Mouse (Mus musculus) embryonic facial prominence, embryonic 14.5 days (tissue): Measurements from ENCODE around the gene Skida1. TPM values are rescaled to one million over a fixed set of nuclear protein-coding genes. Genes with fewer than 3 reads are reported as not detected.

ENCODE experiments used
- ATAC-seq: fragments of 200-750 bp; cut with Nextera tagmentation; 2 replicates; pipeline ENCODE4 v1.8.0; 2017; ENCODE audit warnings: low read depth, moderate number of reproducible peaks, moderate TSS enrichment
- DNase-seq: peaks from one replicate; pipeline ENCODE4 v3.0.0-alpha.2; 2015; ENCODE audit warnings: low spot score
- H3K27ac ChIP-seq: fragments of 300-500 bp; sonication (generic); replicated peaks from 2 replicates; pipeline ENCODE4 v1.5.1; 2014; ENCODE audit warnings: low read depth, mild to moderate bottlenecking, low read length, moderate library complexity
- H3K27me3 ChIP-seq: fragments of 300-500 bp; sonication (generic); replicated peaks from 2 replicates; pipeline ENCODE4 v1.6.1; 2014; ENCODE audit warnings: low read length; ENCODE audit not compliant: control insufficient read depth, insufficient read depth
- H3K36me3 ChIP-seq: fragments of 300-500 bp; sonication (generic); 2 replicates; pipeline ENCODE4 v1.6.1; 2014; ENCODE audit warnings: low read length, mixed read lengths; ENCODE audit not compliant: control insufficient read depth, insufficient read depth
- H3K4me1 ChIP-seq: fragments of 300-500 bp; sonication (generic); 2 replicates; pipeline ENCODE4 v1.6.1; 2014; ENCODE audit warnings: antibody characterized with exemption, low read length; ENCODE audit not compliant: control insufficient read depth, insufficient read depth
- H3K4me2 ChIP-seq: fragments of 300-500 bp; sonication (generic); 2 replicates; pipeline ENCODE4 v1.6.1; 2014; ENCODE audit warnings: low read depth, mild to moderate bottlenecking, low read length, moderate library complexity, mixed read lengths
- H3K4me3 ChIP-seq: fragments of 300-500 bp; sonication (generic); 2 replicates; pipeline ENCODE4 v1.5.1; 2014; ENCODE audit warnings: low read depth, mild to moderate bottlenecking, low read length
- H3K9ac ChIP-seq: fragments of 300-500 bp; sonication (generic); 2 replicates; pipeline ENCODE4 v1.6.1; 2014; ENCODE audit warnings: low read depth, mild to moderate bottlenecking, low read length, moderate library complexity, mixed read lengths
- H3K9me3 ChIP-seq: fragments of 300-500 bp; sonication (generic); 2 replicates; pipeline ENCODE4 v1.6.1; 2016; ENCODE audit warnings: low read length; ENCODE audit not compliant: control insufficient read depth
- WGBS: fragments of 180-500 bp; shearing (Covaris S2); extraction: QIAGEN DNeasy Blood & Tissue Kit; methylation state at CpG from one replicate; pipeline ENCODE4 v1.1.7; 2014; 5-methylcytosine and 5-hydroxymethylcytosine counted together
- polyA plus RNA-seq: library from polyadenylated mRNA; unstranded; fragments of >200 nt; fragmentation: Nextera tagmentation; extraction: Ambion mirVana; gene quantifications from 2 replicates; pipeline ENCODE4 v1.2.1, GENCODE M21; 2014

Skida1 gene
- polyA plus RNA-seq, 1 experiment from 2014 or later: 4.0 TPM

DNA sequence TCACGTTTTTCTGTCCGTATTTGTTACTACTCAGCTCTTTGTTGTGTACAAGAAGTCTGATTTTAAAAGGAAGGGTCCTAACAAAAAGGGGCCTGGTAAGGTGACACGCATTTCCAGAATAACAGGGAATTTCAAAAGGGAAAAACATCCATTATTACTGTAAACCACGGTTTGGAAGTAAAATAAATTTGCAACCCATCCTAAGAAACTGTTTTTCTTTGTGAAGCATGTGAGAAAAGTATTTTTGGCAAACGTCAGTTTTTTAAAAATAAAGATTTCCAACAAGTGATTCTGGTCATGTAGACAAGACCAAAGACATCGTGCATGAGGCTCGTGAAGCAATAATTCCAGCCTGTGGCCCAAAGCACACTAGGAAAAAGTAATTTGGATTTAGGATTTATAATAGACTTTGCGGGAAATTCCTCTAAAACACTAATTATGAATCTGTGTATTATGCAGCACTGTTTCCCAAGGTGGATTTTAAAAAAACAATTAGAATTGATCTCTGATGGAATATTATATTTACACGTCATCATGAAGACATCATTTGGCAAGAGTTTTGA is 9.4 kb upstream of the Skida1 start:
- Histone ChIP-seq H3K27me3 (no peaks in the 10 kb centered on the region), H3K36me3 (no peaks in the 10 kb centered on the region), H3K9ac (peak overlapping the region; percentile 96), H3K4me1 (peaks cover 22% of the 10 kb centered on the region), H3K9me3 (no peaks in the 10 kb centered on the region), H3K4me3 (peak overlapping the region; percentile 60), H3K4me2 (peak overlapping the region; percentile 95), H3K27ac (peak overlapping the region; percentile 100)
- DNase-seq (no peak), ATAC-seq (no peak)
- 25% methylated on average over 9 of the region's 9 CpGs for WGBS

DNA sequence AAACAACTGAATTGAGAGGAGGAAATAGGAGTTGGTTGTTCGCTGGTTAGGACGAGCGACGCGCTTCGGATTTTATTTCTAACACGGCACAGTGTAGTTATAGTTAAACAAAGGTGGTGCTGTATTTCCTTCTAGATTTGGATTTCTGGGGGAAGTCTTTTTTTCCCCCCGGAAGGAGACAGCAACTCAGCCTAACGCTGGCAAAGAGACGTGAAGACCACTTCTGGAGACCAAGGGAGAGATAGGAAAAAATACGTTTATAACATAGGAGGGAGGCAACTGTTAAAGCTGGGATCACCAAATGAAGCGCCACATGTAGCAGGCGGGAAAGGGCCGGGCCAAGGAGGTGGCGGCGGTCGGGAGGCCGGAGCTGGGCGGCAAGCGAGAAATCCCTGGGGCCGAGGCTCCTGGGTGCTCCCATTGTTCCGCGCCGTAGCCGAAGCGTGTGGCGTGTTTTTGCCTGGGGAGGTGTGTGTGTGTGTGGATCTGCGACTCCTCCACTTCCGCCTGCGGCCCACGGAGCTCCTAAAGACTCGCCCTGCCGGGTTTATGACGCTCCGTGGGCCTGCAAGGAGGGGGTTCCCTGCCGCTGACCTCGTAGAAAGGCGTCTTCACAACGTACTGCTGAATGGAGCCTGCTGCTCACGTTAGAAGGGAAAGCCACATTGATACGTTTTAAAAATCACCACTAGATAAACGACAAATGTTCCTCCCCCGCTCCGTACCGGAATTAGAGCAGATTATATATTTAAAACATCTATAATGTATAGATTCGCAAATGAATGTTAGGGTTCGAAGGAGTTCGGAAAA is 8.7 kb upstream of the Skida1 start:
- under 1% methylated on average over 48 of the region's 48 CpGs for WGBS
- no peaks in the 10 kb centered on the region for H3K36me3 ChIP-seq
- H3K4me1 ChIP-seq: peaks cover 22% of the 10 kb centered on the region
- peak overlapping the region; percentile 60 for H3K4me3 ChIP-seq
- peak overlapping the region; percentile 95 for H3K4me2 ChIP-seq
- peak; percentile 76 for DNase-seq
- H3K27me3 ChIP-seq: no peaks in the 10 kb centered on the region
- ATAC-seq: no peak
- no peaks in the 10 kb centered on the region for H3K9me3 ChIP-seq
- peak overlapping the region; percentile 100 for H3K27ac ChIP-seq
- H3K9ac ChIP-seq: peak overlapping the region; percentile 96

DNA sequence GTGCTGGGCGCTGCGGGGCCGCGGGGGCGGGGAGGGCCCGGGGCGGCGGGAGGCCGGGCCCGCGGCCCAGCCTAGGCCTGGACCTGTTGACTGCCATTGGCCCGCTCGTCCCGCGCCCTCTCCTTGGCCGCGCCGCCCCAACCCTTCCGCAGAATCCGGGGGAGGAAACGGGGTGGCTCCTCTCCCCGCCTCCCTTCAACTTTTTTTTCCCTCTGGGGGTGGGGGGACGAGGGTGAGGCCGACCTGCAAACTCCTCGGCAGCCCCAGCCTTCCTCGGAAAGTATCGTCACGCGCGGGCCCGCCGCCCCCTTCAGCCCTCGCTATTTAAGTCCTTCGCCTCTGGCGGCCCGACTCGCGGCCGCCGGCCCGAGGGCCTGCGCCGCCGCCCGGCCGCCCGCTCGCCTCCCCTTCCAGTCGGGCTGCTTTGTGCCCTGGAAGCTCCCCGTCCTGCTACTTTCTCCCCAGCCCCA is 8.0 kb upstream of the Skida1 start:
- WGBS: 1% methylated on average over 26 of the region's 50 CpGs
- DNase-seq (peak; percentile 98), ATAC-seq (peak; percentile 97)
- Histone ChIP-seq H3K36me3 (no peaks in the 10 kb centered on the region), H3K4me2 (peak overlapping the region; percentile 95), H3K27me3 (no peaks in the 10 kb centered on the region), H3K9me3 (no peaks in the 10 kb centered on the region), H3K9ac (peak overlapping the region; percentile 96), H3K4me1 (peaks cover 26% of the 10 kb centered on the region), H3K4me3 (peak overlapping the region; percentile 60), H3K27ac (peak overlapping the region; percentile 100)

- no peaks in the 10 kb centered on the region for H3K36me3 ChIP-seq
- peak overlapping the region; percentile 60 for H3K4me3 ChIP-seq
- H3K9ac ChIP-seq: peak overlapping the region; percentile 96
- peak; percentile 96 for DNase-seq
- peak; percentile 91 for ATAC-seq
- H3K9me3 ChIP-seq: no peaks in the 10 kb centered on the region
- H3K27ac ChIP-seq: peak overlapping the region; percentile 100
- peak overlapping the region; percentile 95 for H3K4me2 ChIP-seq
- no peaks in the 10 kb centered on the region for H3K27me3 ChIP-seq
- H3K4me1 ChIP-seq: peaks cover 32% of the 10 kb centered on the region
- 0% methylated on average over 27 of the region's 66 CpGs for WGBS
Measured at GRCm38 (mm10) chr2:18055929-18056785, 7.3 kb upstream of the Skida1 start.

GRCm38 (mm10) chr2:18055016-18055928 is 6.4 kb upstream of the Skida1 start, which contains the start of gene Mllt10:
Gene Mllt10 (plus strand): TSS chr2:18055237.
- peak; percentile 51 for DNase-seq
- H3K9ac ChIP-seq: peak within 1 kb of the TSS; percentile 96
- peak within 1 kb of the TSS; percentile 100 for H3K27ac ChIP-seq

DNA sequence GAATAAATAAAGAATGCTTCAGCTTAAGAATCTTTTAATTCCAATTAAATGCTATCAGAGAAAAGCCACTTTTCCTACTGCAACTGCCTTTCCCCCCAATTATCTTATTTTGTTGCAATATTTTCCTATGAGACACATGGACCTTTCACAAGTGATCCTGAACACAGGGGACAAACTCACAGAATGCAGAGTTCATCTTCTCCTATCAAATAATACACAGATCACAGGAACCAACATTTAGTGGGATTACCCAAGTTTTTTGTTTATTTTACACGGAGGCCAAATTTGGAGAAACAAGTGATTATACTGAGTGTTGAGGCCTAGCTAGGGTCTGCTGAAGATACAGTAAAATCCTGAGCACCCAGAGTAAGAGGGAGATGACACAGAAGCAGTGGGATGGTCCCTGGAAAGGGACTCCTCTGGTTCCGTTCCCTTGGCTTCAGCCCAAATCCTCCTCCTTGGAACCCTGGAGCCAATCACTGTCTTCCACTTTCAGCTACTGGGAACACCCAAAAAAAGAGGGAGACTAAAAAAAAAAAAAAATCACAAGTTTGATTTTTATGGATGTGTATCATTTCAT is 5.2 kb upstream of the Skida1 start:
- Histone ChIP-seq H3K9me3 (no peaks in the 10 kb centered on the region), H3K4me1 (peaks cover 39% of the 10 kb centered on the region), H3K27me3 (no peaks in the 10 kb centered on the region), H3K4me2 (peak overlapping the region; percentile 95; the same call in 1 of the 2 replicates), H3K36me3 (no peaks in the 10 kb centered on the region), H3K4me3 (no peak overlapping the region), H3K9ac (no peak overlapping the region), H3K27ac (0 out of 2 replicates have a peak overlapping the region, but pooled peaks have one; percentile 8)
- WGBS: 28% methylated on average over 2 of the region's 2 CpGs
- ATAC-seq (no peak), DNase-seq (peak; percentile 86)

More at GRCm38 (mm10) chr2:18055016-18055928, 6.4 kb upstream of the Skida1 start, which contains the start of gene Mllt10:
- no peaks in the 10 kb centered on the region for H3K9me3 ChIP-seq
- peaks cover 34% of the 10 kb centered on the region for H3K4me1 ChIP-seq
- WGBS: 5% methylated on average over 20 of the region's 20 CpGs
- H3K36me3 ChIP-seq: no peaks in the 10 kb centered on the region
- H3K4me3 ChIP-seq: peak within 1 kb of the TSS; percentile 60
- ATAC-seq: no peak
- no peaks in the 10 kb centered on the region for H3K27me3 ChIP-seq
- H3K4me2 ChIP-seq: peak within 1 kb of the TSS; percentile 95

GRCm38 (mm10) chr2:18053243-18053950 is 4.5 kb upstream of the Skida1 start:
- WGBS: 53% methylated on average over 1 of the region's 1 CpGs
- Histone ChIP-seq H3K4me1 (peaks cover 38% of the 10 kb centered on the region), H3K27me3 (no peaks in the 10 kb centered on the region), H3K9ac (no peak overlapping the region), H3K36me3 (no peaks in the 10 kb centered on the region), H3K27ac (0 out of 2 replicates have a peak overlapping the region, but pooled peaks have one; percentile 8), H3K4me3 (no peak overlapping the region), H3K4me2 (no peak overlapping the region), H3K9me3 (no peaks in the 10 kb centered on the region)
- ATAC-seq (no peak), DNase-seq (no peak)
